Mouse (Mus musculus): ENCODE data around the gene Grem1.

- TF ChIP-seq CTCF (IDR thresholded peaks at IDR 0.05; ENCODE audit: extremely low read depth, insufficient read depth, insufficient read length, insufficient replicate concordance) = no peak
- no peak for TF ChIP-seq POLR2A (IDR thresholded peaks at IDR 0.05; ENCODE audit: low read depth, low read length)
Observed at GRCm38 (mm10) chr2:113696647-113697046, 61.8 kb downstream of the Grem1 start.

Measured in spleen, adult 2 months (tissue).